Mouse (Mus musculus) stomach, postnatal 0 days (tissue): ENCODE results near the gene Bcas3.

Experiments
- CTCF ChIP-seq: IDR thresholded peaks from 2 replicates; pipeline ENCODE4 v1.5.1; 2016; ENCODE audit warnings: antibody characterized with exemption, low read depth, mild to moderate bottlenecking, moderate library complexity
- EP300 ChIP-seq: optimal IDR thresholded peaks from 2 replicates; pipeline ENCODE3; 2016; ENCODE audit warnings: antibody characterized with exemption

DNA sequence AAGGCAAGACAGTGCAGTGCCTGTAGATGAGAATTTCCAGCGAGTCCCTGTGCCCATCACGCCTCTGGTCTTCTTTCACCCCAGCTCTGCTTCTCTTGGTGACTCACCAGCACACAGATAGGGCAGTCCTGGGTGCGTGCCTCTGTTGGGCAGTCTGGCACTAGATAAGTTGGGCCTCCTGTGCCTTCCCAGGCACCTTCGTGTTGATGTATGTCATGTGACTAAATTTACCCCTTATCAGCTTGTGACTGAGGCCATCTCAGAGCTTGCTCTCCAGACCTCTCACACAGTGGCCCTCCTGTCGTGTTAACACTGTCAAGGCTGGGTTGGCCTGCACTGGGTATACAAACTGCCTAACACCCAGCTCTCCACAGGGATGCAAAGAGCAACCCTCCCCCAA lies 451.1 kb downstream of the Bcas3 start:
- TF ChIP-seq CTCF (no peak), EP300 (no peak)
